Mouse (Mus musculus) common myeloid progenitor, adult 5-6 weeks (primary cell): ENCODE measurements around the gene Madd. TPM values are rescaled to one million over a fixed set of nuclear protein-coding genes. Genes with fewer than 3 reads are reported as not detected.

Experiments used
- ATAC-seq: replicated peaks from 2 replicates; pipeline ENCODE4 v1.8.0; 2016; ENCODE audit warnings: low read depth, mild to moderate bottlenecking, moderate TSS enrichment, inconsistent platforms; ENCODE audit not compliant: poor library complexity, severe bottlenecking
- total RNA-seq: library from RNA; stranded (forward); fragments of 200-1000, 187-1606 nt; gene quantifications from 2 replicates; pipeline ENCODE4 v1.2.3, GENCODE M21; 2017

Madd gene
- total RNA-seq, 1 experiment from 2014 or later, result 55.6 TPM

DNA sequence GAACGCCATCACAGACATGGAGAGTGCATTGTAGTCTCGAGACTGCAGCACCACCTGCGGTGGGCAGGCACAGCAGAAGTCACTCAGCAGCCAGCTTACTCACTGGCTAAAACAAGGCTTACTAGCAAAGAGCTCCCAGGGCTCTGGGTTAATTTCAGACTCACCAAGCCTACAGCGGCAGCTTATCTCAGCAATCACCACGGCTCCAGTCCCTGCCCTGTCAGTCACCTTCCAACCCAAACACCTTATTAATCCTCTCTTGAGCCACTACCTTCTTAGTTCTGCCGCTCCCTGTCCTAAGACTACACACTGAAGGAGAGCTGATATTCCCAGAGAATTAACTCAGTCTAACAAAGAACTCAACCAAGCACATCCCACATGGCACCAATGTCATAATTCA lies 7.4 kb downstream of the Madd start:
- ATAC-seq, result no peak

DNA sequence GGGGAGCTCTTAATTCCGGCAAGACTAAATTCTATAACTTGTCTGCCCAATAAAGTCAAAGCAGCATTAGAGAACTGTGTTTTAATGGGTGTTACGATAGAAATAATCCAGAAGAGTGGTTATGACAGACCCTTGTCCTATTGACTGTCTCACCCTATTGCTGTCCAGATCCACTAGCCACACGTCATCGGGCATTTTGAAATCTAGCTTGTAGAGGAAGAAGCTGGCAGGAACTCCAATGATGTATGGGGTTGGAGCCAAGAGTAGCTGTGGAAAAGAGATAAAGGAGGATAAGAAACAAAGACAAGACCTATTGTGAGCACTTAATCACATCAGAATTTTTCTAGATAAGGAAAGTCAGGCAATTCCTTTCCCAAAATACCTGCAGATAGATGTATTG lies 8.1 kb downstream of the Madd start:
- no peak for ATAC-seq

DNA sequence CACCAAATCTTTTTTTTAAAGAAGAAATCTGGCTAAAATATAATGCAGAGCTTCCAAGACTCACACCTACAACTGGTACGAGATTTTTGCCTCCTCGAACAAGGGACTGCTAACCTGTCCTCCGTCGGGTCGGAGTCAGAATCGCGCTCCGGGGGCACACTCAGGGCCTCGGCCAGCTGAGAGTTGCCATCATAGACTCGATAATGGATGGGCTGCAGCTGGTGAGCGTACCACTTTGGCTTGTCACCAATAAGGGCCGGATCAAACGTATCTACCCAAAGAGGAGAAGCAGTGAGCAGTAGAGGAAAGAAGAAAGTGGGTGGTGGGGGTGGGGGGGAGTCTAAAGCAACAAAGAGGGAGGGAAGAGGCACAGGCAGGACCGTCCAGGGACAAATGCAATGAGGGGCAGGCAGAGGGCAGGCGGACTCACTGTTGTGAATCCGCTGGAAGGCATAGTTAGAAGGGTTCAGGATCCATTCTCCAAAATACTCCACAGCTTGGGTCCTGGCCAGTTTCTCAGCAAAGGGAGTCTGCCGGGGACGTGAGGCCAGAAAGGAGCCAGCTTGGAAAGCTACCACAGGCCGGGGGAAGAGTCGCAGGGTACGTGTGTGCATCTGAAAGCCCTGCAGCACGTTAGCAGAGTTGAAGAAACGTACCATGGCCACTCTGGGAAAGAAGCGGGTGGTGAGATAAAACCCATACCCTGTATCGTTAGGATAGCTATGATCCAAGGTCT lies 13.9 kb downstream of the Madd start:
- ATAC-seq, result no peak

DNA sequence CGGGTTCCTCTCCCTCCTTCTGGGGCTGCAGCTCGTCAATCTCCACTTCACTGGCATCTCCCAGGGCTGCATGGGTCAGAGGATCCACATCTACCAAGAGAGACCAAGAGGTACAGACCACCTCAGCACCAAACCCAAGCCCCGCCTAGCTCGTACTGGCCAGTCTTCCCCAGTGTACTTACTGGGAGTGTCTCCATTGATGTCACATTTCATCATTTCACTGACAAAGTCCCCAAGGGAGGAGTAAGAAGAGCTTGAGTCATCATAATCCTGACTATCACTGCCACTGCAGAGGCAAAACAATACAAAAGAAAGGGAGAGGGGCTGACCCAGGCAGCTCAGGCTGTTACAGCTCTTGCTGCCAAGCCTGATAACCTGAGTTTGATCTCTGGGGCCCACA lies 16.0 kb downstream of the Madd start:
- no peak for ATAC-seq

DNA sequence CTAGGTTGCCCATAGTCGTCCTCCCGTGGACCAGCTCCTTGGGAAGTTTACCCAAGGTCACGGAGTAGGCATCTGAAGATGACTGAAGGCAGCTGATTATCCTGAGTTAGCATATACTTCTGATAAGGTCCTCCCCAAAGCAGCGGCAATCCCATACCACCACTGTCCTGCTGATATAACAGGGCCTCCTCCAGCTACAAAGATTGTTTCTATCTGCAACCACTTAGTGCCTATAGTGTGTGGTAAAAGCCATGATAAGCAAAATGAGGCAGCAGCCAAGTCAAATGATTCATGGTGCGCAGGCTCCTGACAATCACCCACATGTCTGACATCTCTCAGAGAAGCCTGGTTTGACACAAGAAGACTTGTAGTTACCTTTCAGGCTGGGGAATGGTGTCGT lies 18.6 kb downstream of the Madd start:
- no peak; the same call in 1 of the 2 replicates for ATAC-seq

DNA sequence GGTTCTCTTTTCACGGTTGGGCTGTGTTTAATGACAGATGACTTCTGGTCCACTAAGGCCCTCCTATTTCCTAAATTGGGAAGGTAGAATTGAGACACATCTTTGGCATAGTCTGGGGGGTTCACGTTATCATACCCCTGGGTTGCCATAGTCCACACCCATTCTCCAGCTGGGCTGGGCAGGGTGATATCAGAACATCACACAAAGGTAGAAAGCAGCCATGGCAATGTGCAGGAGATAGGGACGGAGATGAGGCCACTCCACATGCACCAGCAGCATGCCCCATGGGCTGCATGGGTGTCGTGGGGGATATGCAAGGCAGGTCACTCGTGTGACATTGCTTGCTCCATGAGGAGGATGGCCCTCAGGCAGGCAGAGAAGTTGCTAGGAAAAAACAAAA lies 20.1 kb downstream of the Madd start:
- no peak for ATAC-seq

DNA sequence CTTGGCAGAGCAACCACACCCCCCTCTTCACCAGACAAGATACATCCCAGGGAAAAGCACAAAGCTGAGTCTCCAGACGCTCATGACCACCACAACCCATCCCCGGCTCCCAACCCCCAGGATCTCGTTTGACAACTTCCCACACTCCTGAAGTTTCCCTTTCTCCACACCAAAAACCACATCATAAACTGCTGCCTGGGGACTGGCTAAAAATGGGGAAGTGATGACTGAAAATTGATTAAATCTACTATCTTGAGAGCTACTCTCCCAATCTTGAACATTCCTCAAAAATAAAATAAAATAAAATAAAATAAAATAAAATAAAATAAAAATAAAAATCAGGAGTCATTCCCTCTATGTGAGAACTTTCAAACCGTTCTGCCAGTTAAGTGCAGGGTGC lies 20.7 kb downstream of the Madd start:
- ATAC-seq, result peak; percentile 37

DNA sequence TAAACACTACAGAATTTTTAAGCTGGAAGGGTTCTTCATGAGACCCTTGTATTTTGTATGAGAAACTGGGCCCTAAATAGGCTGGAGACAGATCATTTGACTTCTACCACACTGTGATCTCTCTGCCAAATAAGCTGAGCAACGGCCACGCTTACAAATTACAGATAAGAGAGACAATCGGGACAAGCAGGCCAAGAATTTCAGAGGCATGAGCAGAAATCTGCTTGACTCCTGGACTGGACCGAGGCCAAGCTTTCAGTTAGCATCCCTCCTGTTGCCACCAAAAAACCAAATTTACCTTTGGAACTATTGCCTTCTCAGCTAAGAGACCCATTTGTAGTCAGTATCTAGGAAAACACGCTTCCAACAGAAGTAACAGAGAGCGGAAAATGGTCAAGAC lies 23.0 kb downstream of the Madd start:
- ATAC-seq, result no peak

DNA sequence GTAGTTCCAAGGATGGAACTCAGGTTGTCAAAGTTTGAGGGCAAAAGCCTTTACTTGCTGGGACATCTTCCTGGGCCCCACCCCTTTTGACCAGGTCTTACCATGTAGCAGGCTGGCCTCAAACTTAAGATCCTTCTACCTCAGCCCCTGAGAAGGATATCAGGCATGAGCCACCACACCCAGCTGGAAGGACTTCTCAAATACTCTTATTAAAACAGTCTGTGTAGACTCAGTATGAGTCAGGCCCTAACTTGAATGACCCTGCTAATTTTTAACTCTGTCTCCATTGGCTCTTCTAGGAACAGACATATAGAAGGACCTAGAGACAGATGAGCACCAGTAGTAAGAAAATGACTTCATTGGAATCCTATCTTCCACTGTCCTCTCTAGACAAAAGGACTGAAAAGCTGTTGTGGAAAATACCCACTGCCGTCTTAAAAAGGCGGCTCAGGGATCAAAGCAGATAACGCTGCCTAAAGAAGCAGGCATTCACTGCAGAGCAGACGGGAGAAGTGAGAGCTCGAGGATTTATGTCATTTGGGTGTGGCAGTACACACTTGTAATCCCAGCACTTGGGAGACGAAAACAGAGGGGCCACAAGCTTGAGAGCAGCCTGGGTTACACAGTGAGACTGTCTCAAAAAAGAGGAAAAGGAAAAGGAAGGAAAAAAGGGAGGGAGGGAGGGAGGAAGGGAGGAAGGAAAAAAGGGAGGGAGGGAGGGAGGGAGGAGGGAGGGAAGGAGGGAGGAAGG lies 26.5 kb downstream of the Madd start:
- ATAC-seq, result no peak

DNA sequence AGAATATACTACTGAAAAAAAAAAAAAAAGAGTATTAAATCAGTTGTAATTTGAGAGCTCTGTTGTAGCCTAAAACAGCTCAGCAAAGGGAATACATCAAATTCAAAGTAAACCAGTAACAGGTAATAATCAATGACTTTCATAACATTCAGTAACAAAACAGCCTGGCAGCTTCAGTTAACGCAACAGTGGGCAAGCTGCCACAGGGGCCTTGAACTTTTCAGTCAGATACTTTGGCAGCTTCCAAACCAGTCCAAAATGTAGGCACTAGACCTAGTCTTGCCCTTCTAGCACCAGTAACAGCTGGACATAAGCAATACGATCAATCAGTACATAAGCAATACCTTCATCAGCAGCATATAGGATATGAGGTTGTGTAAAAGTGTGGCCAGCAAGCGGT lies 29.5 kb downstream of the Madd start:
- ATAC-seq, result no peak

DNA sequence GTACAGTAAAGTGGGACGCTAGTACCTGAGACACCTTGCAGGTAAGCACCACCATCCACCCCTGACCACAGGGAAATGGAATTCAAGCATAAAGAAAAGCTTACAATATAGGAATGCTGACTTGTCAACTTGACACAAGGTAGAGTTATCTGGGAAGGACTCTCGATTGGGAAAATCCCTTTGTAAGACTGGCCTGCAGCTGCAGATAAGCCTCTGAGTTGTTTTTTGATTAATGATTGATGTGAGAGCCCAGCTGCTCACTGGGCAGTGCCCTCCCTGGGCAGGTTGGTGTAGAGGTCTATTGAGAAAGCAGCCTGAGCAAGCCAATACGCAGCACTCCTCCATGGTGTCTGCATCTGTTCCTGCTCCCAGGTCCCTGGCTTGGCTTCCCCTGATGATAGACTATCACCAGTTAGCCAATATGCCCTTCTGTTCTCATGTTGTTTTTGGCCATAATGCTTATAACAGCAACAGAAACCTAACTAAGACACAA lies 30.7 kb downstream of the Madd start:
- ATAC-seq, result no peak

DNA sequence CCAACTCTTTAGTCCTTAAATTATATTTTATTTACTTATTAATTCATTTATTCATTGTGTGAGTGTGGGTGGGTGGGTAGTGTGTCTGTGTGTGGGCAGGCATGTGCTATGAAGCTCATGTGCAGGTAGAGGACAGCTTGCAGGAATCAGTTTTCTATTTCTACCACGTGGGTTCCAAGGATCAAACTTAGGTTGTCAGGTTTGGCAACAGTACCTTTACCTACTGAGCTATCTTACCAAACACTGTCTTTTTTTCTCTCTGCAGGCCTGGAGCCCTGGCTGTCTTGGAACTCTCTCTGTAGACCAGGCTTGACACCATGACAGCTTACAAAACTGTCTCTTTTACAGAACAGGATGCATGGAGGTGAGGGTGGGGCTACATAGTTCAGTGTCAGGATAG lies 32.3 kb downstream of the Madd start:
- ATAC-seq, result no peak

DNA sequence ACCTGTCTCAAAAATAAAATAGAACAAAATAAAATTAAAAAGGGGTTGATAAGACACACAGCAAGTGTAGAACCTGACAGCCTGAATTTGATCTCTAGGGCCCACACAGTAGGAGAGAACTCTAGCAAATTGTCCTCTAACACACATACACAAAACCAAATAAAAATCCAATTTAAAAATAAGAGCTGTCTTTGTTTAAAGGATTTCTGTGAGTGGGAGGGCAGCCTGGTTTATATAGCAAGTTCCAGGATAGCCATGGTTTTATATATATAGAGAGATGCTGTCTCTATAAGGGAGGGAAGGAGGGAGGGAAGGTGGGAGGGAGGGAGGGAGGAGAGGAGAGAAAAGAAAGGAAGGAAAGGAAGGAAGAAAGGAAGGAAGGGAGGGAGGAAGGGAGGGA lies 35.5 kb downstream of the Madd start:
- no peak for ATAC-seq

DNA sequence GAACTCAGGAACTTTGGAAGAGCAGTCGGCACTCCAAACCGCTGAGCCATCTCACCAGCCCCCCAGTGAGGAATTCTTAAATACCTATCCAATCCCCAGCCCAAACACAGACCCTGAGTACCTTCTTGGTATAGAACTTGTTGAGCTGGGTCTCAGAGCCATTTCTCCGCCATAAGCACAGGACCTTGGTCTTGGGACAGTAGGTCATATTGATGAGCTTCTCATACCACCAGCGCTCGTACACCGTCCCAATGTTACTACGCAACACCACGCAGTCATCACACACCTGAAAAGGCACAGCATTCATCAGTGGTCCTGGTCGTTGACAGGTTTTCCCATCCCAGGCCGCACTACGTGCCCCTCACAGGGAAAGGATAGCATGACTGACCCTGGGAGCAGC lies 40.2 kb downstream of the Madd start:
- no peak for ATAC-seq

DNA sequence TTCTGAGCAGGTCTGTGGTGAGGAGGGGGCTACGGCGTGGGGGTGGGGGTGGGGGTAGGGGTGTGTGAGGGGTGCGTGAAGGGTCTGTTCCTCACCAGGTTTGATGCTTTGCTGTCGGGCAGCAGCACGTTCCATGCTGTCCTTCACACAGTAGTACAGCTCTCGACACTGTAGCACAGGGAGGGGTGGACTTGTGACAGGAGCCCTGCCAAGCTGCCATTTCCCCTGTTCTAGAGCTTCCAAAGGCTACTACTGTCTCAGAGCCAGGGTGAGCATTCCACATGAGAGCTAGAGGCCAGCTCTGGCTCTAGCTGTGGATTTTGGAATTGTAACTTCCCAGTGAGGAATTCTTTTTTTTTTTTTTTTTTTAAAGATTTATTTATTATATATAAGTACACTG lies 40.7 kb downstream of the Madd start:
- no peak for ATAC-seq

DNA sequence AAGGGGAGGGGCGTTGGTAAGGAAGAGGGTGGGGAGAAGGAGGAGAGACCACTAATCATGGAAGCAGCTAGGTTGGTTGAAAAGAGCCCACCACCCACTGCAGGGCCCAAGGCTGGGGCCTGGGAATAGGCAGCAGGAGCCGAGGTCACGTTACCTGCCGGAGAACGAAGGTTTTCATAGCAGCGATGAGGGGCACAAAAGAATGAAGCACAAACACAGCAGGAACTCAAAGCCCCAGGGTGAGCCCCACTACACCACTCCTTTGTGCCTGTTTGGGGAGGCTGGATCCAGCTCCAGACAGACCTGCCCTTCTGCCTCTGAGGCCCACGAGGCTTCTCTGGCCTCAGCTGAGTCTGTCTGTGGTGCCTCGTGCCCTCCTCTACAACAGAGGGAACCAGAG lies 43.9 kb downstream of the Madd start:
- ATAC-seq, result no peak

DNA sequence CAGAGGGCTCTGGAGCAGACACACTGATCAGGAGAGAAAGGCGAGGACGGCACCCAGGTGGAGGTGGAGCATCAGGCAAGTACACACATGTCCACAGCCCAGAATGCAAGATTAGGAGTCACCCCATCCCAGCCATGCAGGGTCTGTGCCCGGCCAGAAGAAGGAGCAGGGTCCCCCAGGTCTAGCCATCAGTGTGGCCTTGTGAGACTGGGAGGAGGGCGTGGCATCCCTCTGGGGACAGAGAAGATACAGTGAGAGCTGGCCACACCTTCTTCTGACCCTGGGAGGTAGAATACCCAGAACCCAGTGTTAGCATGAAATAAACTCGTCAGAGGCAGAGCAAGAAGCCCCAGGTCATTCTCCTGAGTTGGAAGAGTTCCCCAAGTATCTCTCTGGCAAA lies 44.3 kb downstream of the Madd start:
- ATAC-seq, result no peak

DNA sequence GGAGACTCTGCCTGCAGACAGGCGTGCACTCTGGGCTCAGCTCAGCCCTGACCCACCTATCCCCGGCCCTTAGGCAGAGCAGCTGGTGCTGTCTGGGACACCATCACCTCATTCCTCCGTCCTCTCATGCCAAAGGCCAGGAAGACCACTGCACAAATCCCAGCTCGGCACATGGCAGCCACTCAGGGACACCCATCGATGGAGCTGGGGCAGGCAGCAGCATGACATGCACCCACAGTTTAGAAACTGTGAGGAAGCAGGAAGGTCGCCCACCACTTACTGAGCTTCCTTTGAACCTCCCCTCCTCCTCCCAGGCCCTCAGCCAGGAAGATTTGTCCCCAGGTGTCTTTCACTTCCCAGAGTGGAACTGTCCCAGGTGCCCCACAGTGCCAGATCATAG lies 46.2 kb downstream of the Madd start:
- ATAC-seq, result no peak

DNA sequence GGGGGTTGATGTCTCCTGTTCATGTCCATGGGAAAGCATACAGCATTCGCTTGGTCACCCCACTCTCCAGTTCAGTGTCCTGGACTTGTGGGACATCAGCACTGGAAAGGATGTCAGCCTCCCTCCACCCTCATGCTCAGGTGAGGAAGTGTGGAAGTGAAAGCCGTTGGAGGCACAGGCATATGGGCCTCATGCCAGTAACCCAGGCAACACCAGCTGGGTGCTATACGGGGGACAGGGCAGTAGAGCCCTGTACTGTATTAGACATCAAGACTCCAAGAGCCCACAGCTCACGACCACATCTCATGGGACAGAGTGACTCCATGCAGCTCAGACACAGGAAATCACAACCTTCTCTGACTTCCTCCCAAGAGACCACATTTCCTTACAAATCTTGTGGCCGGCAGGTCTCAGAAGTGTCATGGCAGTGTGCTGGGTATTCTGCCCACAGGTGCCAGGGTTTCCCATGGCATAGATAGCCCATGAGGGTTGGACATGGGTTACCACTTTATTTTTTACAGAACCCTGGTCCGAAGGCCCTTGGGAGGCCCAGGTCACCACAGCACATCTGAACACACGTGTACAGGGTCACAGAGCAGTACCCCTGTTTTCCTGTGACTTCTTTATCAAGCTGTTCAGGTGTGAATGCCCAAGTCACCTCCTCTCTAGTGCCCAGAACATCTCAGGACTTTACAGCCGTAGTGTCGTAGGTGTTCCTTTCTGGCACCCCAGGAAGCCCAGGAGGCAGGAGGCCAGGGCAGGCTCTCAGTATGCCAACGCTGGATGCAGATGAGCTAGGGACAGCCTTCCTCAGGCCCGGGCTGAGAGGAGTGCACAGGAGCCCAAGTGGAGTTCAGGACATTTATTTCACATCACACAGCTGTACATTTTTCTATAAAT lies 46.9 kb downstream of the Madd start:
- ATAC-seq, result peak; percentile 48

DNA sequence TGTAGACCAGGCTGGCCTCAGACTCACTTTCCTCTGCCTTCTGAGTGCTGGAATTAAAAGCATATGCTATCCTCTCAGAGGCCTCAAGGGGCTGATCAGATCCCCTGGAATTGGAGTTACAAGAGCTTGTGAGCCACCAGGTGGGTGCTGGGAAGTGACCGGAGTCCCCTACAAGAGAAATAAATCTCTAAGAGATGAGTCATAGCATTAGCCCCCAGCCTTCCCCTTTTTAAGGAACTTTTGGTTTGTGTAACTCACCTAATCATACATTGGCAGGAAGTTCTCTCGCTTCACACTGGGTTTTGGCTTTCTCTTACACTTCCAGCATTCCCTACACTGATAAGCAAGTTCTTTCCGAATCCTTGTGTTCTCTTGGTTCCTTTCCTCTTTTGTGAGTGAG lies 51.6 kb downstream of the Madd start:
- peak; percentile 37 for ATAC-seq

DNA sequence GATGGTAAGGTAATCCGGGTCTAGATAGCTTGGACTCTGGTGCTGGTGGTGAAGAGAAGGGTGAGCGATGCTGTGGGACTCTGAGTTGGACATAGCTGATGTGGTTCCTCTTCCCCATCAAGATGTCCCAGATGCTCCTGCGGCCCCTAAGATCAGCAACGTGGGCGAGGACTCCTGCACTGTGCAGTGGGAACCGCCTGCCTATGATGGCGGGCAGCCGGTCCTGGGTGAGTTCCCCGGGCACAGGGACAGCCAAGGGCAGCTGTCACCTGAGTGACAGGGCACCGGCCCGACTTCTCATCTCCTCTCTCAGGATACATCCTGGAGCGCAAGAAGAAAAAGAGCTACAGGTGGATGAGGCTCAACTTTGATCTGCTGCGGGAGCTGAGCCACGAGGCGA lies 52.4 kb downstream of the Madd start:
- ATAC-seq, result no peak
